Mouse (Mus musculus): ENCODE measurements around the gene 0610040J01Rik.

The 0610040J01Rik gene

DNA sequence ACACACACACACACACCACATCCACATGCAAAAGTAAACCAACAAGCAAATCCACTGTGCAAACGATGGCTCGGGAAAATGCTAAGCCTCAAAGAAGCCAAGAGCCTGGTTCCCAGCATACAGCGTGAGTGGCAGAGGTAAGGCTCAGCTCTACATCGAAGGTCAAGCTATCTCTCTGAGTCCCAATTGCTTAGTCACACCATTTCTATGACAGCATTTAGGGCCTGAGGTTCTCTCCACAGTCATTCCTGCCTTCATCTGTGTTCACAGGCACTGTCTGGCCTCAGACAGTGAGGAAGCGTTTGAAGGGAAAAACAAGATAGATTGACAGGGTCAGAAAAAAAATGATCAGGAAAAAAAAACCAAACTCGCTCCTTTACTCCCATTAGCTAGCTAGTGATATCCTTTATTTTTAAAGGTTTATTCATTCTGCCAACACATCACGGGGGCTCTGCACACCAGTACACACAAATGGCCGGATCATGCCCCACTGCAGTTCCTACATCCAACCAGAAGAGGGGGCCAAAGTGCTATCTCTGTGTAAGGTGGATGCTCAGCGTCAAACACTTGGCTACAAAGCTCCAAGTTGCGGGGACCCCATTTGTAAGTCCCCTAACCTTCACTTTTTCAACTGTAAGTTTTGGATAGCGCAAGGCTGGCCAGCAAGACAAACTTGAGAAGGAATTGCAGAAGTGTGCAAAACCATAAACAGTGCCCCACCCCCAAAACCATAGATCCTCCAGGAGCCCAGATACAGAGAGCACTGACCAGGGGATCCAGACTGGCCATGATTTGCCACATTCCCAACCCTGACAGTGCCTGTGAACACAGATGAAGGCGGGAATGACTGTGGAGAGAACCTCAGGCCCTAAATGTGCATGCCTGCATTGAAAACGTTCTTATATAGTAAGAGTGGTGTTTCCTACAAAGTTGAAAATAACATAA lies 94.3 kb downstream of the 0610040J01Rik start:
- DNase-seq: peak; percentile 81

- DNase-seq: no peak
These were observed 95.3 kb downstream of the 0610040J01Rik start for GRCm38 (mm10) chr5:63907513-63907912.

- no peak for DNase-seq
These were observed 98.2 kb downstream of the 0610040J01Rik start for GRCm38 (mm10) chr5:63910171-63910960.

GRCm38 (mm10) chr5:63914896-63915295 lies 102.7 kb downstream of the 0610040J01Rik start:
- no peak for DNase-seq

DNA sequence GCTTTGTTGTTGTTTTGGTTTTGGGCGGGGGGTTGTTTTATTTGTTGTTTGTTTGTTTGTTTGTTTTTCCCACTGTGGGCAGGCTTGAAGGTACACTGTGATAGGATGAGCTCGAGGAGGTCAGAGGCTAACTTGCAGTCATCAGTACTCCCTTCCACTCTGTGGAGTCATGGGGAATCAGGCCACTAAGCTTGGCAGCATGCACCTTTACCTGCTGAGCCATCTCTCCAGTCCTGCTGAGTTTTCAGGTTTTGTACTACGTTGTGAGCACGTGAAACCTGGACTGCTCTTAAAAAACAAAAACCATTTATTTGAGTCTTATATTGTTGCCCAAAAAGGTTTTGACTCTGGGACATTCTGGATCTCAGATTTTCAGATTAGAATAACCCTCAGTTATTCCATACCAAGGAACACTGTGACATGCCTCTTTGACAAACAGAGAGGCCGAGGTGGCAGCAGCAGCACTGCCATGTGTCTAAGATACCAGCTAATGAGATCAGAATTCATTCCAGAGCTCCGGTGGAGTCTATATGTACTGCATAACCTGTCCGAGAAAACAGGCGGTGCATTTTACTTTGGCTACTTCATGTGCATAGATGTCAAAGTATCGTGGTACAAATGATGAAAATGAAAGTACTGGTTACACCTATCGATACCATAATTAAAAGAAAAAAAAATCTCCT lies 104.4 kb downstream of the 0610040J01Rik start:
- no peak for DNase-seq

- no peak for DNase-seq
These were observed 106.0 kb downstream of the 0610040J01Rik start for GRCm38 (mm10) chr5:63918201-63918600.

- no peak for DNase-seq
These were observed 111.3 kb downstream of the 0610040J01Rik start for GRCm38 (mm10) chr5:63923305-63924025.

DNA sequence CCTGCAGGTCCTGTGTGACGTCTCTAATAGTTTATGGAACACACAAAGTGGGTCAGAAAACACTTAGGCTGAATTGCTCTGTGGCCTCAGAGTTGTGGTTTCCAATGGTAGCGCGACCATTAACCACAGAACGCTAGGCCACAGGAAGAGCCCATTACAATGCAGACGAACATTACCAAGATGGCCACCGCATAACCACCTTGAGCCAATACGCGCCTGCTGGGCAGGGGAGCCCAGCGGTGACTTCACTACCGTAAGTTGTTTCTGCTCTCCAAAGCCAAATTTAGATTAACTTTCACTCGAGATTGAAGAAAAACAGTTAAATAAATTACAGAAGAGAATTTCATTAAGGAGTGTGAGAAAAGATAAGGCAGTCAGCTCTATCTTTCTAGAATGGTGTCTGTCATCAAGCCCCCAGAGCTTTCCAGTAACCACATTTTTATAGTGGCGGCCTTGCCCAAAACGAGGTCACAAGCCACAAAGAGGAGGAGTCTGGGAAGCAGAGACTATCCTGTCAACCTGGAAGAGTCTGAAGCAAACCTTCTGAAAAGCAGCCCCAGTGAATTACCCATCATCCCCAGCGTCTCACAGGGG lies 113.0 kb downstream of the 0610040J01Rik start:
- no peak for DNase-seq

DNA sequence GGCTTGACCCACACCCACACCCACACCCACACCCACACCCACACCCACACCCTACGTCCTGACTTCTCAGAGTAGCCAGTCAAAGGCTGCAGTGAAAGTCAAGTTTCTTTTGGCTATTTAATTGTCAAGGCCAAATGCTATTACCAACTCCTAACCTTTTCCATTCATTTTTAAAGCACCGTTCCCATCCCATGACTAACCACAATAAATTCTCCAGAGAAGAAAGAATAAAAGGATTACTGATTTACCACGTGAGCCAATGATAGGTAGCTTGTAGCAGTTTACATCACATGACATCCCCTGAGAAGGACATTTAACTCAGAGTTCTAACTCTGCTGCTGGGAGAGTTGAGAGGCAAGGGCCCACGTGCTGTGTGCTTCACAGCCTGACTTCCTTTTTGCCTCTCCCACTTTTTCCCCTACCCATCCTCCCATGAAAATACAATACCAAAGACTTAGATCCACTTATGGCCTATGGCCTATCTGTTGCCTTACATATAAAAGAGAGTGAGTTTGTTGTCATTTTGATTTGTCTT lies 118.7 kb downstream of the 0610040J01Rik start:
- DNase-seq: no peak

DNA sequence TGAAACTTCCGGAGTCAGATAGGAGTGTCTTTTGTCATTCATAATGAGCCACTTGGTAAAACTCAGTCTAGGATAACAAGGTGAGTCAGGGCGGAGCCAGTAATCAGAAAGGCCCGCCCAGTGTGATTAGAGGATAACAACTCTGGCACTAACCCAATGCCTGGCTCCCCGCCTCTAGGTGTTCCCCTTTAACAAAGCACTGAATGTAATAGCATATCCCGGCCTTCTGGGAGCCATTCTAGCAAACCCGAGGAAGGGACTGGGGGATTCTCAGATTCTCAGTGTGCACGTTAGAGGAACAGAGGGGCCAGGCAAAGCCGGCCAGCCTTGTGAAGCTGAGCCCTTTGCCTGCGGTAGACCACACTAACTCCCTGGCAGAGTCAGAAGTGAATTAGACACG lies 120.7 kb downstream of the 0610040J01Rik start:
- no peak for DNase-seq

- no peak for DNase-seq
These were observed 123.4 kb downstream of the 0610040J01Rik start for GRCm38 (mm10) chr5:63935581-63935980.

- DNase-seq: no peak
These were observed 124.6 kb downstream of the 0610040J01Rik start for GRCm38 (mm10) chr5:63936740-63937139.

DNA sequence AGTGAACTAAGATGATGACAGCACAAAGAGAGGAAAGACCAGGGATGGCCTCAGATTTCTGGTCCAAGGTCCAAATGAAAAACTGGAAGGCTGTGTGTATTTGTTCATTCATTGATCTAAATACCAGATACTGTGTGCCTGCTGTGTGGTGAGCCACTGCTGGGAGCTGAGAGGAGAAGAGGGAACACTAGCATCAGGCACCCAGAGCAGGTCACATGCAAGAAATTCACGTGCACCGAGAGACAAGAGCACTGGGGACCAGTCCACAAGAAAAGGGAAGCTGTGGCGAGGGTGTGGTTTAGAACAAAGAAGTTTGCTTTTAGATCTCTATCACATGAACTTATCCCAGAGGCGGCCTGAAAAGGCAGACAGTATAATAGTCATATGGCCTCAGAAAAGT lies 126.4 kb downstream of the 0610040J01Rik start:
- no peak for DNase-seq

- DNase-seq: no peak
These were observed 129.7 kb downstream of the 0610040J01Rik start for GRCm38 (mm10) chr5:63941891-63942290.

GRCm38 (mm10) chr5:63943291-63943690 lies 131.1 kb downstream of the 0610040J01Rik start:
- no peak for DNase-seq

DNA sequence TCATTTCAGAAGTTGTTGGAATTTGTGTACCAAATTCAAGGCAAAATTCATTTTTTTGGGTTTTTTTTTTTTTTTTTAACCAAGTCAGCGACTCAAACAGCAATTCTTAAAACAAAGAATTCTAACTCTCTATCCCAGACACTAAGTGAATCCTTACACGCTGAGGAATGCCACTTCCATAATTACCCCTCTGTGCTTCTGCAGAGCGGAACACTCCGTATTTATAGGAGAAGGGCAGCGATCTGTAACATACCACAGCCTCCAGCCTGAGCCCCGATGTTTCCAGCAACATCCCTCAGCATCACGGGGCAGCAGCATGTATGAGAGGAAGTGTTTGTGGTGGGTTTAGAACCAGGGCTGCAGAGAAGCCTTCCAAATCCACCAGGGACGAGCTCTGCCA lies 135.4 kb downstream of the 0610040J01Rik start:
- no peak for DNase-seq

- no peak for DNase-seq
These were observed 137.0 kb downstream of the 0610040J01Rik start for GRCm38 (mm10) chr5:63949195-63949594.
